Mouse (Mus musculus) 416B (cell line): ENCODE measurements at regions not wholly inside any gene's neighbourhood (a gene's known extent, or its start where the extent isn't known, plus 50 kb on each side); places are given as distances from the start of the nearest gene placed in this dataset.

Experiments used
- DNase-seq: peaks from one replicate; pipeline ENCODE4 v3.0.0; 2011; ENCODE audit warnings: low read depth

DNA sequence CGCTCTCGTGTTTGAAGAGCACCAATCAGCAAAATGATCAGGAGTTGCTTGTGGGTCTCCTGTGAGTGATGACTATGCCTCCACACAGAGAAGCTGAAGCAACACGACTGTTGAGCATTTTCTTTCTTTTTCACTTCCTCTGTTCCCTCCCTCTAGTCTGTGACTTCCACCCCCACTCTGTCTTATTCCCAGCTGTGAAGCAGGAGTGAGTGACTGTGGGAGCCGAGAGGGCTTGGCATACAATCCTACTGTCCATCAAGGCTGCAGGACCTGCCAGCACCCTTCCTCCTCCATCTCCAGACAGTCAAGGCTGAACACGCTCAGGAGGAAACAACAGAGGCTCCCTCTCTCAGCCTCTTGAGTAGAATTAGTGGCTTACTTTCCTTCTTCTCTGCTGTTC is 401.3 kb downstream of the Plcl1 start:
- no peak for DNase-seq

DNA sequence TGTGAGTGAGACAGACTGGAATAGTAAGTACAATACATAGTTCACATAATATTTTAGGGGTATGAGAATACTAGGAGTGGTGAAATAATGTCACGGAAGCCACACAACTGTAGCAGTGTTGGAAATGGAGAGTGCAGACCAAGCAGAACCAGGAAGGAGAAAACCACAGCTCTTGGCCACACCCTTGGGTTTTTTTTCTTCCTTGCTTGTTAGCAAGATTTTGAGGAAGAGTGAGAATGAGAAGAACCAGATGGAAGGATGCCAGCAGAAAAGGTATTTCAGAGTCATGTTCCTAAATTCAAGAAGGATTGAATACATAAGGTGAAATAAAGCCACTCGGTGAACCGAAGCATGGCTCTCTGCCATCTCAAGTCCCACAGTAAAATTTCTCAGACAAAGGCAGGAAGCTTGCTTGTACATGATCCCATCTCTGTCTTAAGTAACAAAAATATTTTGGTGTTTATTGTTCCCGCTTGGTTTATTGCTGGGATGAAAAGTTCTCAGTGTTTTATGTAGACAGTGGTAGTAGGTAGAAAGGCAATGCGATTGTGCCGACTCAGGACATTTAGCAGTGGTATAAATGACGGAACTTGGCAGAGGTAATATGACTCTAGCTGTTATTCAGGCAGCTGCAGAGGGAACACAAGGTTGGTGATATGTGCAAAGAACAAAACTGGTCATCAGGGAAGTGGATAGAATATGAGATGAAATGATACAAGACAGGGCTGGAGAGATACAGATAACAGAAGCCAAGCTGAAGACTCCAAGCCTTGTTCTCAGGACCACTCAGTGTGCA is 403.2 kb downstream of the Plcl1 start:
- DNase-seq = peak; percentile 86

DNA sequence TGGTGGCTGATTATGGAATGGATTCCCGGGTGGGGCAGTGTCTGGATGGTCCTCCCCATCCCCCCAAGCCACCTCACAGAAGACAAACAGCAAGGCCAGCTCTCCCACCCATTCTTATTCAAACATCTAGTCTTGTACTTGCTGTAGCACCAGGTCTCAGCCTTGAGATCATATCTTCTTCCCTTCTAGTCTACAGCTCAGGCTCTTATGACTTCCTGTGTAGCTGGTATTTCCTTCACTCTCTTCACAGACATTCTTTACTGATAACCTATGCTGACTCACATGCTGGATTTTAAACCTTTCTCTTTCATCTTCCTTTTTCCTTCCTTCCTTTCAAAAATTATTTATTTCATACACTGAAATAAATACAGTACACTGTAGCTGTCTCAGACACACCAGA is 406.8 kb downstream of the Plcl1 start:
- peak; percentile 72 for DNase-seq

DNA sequence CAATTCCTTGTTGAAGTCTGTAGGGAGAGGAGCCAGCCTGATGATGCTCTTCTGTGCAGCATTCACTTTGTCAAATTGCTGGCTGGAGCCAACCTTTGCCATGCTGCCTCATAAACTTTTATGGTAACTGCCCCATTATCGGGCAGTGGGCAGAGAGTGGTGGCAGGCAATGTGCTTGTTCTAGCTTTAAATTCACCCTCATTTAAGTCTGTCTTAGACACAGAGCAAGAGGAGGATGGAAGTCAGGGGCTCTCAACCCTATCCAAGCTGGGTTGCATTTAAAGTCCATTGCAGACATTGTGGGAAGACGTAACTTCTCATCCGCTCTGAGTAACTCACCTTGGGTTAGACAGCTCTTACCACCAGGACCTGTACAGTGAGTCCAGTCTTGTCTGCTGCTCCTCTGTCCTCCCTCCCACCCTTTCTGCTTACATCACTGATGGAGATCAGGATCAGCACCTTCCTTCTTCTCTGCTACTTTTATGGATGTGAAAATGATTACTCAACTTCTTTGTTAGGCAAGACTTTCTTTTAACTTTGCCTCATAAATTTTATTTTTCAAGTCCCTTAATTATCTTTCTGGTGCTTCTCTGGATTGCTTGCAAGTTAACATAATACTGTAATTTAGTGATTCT is 415.3 kb downstream of the Plcl1 start:
- no peak for DNase-seq

DNA sequence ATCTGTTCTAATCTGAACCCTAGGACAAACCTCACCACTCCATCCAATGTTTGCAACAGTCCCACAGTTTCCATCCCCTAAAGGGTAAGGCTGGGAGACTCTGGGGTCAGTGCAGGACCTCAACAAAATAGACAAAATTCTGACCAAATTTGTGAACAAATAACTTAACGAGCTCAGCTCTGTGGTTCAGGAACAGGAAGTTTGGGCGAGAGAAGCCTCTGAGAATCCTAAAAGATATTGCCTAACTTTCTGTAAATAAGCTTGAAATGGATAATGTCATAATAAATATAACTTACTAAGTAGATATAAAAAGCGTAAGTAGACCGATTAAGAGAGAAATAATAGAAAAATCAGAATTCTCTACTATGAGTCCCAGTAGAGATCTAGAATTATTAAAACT is 416.9 kb downstream of the Plcl1 start:
- peak; percentile 20 for DNase-seq

DNA sequence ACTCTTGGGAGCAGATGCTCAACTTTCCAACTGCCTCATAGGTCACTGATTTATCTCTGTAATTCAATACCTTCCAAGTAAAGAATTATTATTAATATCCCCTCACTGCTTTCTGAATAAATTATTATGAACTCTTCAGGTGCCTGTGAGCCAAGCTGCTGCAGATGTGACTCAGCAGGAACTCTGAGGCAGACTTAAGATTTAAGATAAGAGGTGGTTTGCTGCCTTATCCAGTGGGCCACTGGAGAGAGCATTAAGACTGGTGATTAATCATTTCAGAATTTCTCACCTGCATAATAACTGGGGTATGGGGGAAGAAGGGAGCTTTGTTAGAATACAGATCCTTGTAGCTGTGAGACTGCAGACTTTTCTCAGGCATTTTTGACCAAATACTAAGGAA is 421.5 kb downstream of the Plcl1 start:
- peak; percentile 52 for DNase-seq

DNA sequence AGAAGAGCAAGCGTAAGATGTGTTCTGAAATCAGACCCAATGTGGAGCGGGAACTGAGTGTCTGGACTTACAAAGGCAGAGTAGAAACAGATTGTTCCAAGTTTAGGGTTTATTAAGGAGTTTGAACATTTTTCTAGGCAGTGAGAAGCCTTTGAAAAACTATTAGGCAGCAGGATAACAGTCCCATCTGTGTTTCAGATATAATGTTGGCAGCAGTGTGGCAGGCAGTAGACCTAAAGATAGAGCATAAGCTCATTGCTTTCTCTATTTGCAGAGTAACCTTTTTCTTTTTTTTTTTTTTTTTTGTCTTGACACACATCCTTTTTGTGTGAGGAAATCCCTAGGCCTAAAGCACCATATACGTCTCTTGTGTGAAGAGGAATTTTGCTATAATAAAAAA is 429.6 kb downstream of the Plcl1 start:
- no peak for DNase-seq

DNA sequence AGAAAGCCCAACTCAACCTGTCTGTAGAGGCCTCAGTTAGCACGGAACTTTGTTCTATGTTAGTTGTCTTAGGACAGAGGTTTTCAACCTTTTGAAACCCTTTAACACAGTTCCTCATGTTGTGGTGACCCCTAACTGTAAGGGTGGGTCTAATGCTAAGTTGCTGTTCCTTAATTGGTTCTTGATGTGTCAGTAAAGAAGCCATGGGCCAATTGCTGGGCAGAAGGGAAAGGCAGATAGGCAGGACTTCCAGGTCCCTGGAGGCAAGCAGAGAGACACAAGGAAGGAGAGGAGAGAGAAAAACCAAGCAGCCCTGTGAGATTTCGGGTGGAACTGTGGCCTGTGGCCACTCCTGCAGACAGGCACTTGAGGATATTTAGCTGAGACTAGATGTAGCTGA is 431.0 kb downstream of the Plcl1 start:
- peak; percentile 36 for DNase-seq

DNA sequence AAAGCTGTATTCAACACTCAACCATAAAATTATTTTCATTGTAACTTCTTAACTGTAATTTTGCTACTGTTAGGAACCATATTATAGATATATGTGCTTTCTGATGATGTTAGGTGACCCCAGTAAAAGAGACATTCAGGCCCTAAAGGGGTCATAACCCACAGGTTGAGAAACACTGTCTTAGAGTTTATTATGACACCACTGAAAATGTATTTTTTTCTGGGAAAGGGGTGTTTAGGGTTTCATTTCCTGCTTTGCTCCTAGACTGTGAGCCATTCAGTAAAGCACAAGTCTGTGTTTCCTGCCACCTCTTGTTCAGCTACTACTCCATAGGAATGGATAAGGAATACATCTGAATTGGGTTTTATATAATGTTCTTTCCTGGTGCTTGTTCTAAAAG is 431.6 kb downstream of the Plcl1 start:
- no peak for DNase-seq

DNA sequence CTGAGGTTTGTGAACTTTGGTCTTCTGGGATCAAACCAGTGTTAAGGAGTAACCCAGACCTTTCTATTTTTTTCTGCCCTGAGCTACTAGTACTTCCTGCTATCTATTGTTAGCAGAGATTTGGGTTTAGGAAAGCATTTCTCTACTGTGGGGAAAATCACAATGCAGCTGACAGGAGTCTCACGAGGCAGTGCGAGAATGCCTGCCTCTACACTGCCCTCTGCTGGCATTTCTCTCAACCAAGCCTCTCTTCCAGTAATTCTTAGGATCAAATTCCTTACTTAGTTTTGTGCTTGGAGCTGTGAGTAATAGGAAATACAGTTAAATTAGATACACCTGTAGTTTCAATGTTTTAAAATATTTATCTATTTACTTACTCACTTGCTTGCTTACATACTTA is 432.4 kb downstream of the Plcl1 start:
- peak; percentile 49 for DNase-seq

DNA sequence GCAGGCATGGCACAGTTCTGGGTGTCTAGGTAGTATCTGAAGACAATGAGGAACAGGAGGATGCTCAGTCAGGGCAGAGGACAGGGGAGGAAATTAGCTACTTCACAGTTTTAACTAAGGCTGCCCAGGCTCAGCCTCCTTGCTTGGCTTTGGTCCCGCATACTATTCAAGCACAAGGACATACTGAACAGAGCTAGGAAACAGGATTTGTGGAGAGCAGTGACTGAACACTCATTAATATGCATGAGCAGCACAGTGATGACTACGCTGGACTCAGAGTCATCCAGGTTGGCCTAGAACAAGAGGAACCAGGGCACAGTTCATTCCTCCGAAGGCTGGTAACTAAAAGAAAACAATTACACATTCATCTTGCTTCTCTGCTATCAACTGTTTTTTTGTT is 443.1 kb downstream of the Plcl1 start:
- DNase-seq = no peak

DNA sequence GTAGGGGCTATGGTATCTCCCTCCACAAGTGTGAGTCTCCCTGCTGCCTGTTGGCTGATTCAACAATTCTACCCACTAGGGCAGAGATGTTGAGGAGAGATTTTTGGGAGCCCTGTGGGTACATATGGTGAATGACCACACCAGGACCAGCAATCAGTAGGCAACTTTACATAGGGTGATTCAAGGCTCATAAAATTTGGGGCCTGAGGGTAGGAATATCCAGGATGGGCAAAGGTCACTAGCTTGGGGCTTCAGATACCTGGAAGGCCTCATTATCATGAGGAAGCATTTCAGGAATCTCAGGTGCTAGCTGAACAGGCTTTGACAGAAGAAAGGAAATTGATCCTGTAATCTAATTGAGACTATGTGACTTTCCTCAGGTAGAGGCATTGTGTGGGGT is 446.6 kb downstream of the Plcl1 start:
- DNase-seq = no peak

DNA sequence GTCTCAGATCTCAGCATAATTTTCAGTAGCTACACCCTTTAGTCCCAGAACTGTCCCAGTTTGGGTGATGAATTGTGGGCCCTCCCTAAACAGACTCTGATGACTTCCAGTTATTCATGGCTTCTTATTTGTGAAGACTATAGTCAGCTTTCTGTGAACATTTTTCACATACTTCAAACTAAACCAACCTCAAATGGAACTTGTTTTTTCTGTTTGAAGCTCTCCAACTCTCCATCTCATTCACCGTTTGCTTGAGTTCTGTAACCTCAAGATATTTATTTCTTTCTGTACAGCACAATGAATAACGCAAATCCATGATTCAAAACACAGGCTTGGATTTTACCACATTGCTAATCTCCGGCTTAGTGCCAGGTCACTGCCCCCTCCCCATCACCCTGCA is 453.4 kb downstream of the Plcl1 start:
- DNase-seq = no peak

DNA sequence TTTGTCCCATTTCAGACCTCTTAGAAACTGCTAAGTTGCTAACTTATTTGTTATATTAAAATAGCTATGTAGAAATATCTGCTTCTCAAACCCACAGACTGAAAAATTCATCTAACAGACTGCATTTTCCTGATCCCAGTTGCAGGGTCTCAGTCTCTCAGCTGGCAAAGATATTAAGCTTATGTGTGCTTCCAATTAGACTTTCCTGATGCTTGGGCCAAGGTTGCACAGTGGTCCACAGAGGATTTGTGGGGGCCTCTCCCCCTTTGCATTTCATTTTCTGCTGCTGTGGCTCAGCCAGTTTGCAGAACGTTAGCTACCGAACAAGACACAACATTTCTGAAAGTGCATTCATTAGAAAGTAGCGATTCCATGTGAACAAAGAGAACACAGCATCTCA is 457.4 kb downstream of the Plcl1 start:
- no peak for DNase-seq

DNA sequence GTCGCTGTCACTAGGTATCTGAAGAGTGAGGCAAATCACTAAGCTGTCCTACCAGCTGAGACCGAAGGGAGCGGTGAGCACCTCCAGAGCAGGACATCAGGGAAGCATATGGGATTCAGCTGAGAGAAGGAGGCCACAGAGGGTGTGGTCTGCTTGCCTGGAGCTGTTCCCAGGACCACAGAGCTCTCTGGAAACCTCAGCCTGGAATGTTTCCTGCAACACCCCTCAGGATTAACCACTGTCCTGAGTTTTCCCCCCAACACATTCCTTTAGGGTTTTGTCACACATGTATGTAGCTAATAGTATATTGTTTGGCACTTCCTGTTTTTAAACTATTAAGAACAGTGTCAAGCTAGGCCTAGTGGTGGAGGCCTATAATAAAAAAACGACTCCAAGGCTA is 459.6 kb downstream of the Plcl1 start:
- DNase-seq = no peak

DNA sequence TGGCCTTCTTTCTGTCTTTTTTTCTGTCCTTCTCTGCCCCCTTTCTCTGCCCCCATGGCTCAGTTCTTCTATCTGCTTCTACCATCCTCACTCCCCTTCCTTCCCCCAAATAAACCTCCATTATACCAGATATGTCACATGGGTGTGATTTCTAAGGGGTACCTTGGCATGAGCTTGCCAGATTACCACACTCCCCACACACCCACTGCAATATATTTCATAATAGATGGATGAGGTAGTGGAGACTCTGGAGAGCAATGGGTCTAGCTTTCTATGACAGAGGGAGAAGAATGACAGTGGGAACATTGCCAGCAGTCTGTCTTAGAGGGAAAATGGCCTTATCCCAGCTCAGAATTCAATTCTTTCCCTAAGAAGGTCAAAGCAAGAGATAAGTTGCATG is 461.0 kb downstream of the Plcl1 start:
- DNase-seq = no peak

DNA sequence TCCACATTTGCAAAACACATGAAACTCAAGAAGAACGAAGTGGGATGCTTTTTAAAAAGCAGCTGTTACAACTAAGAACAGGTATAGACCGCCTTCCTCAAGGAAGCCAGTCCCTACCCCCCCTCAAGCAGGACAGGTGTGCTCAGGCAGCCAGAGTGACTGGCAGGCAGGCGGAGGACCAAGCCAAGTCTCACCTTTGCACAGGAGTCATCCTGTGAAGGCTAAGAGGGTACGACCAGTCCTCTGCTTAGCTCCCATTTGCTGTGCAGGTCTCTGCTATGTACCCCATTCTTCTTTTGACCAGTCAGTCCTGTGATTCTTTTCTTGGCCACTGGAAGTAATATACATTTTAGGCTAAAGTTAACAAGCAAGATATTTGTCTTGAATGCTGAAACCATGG is 467.9 kb downstream of the Plcl1 start:
- no peak for DNase-seq

DNA sequence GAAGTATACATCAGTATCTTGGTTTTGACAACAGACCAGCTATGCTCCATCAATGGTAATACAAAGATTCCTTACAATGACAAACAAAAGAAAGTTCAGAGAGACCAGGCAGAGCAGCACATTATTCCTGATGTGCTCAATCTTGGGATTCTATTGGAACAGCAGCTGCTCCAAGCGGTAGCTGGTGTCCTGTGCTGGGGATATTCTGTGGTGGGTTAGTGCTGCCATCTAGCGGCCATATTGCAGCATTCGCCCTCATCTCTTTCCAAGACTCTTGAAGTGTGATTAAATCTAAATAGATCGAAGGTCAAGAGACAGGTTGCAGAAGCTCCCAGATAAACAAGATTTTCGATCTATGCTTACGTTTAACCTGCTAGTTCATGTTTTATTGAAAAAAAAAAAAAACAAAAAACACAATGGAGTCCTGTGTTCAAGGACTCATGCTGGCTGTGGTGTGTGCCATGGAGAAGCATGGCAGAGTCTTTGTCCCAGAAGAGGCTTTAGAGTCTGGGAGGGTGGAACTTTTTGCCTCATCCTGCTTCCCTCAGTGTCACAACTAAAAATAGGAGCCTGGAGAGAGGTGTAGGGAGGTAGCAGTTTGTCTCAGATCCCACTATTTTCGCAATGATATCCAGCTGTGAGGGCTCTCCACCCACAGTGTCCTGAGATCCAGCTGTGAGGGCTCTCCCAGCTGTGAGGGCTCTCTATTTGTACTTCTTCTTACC is 468.6 kb downstream of the Plcl1 start:
- DNase-seq = peak; percentile 67

DNA sequence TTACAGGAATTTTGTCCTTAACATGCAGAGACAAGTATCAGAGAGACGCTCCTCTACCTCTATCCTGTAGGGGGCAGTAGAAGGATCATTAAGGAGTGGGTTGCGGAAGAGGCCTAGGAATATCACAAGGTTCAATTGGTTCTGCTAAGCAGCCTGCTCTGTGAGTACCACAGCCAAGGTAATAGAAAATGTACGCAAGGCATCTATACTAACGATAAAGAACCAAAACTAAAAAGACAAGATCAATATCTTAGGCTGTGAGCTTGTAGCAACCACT is 469.1 kb downstream of the Plcl1 start:
- peak; percentile 41 for DNase-seq

DNA sequence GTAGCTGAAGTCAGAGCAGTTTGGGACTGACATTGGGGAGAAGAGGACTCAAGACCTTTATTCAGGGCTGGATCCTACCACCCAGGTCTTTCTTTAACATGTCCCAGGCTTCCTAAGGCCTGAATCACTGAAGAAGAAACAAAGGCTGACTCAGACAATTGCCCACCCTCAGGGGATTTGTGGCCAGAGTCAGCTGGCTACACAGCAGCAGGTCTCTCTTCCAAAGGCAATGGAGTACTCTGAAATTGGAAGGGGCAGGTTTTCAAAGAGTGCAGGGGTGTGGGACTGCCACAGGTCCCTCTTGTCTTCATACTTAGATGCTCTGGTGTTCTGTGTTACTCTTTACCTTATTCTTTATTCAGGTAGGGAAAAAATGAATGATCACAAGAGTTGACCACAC is 478.9 kb downstream of the Plcl1 start:
- DNase-seq = no peak

DNA sequence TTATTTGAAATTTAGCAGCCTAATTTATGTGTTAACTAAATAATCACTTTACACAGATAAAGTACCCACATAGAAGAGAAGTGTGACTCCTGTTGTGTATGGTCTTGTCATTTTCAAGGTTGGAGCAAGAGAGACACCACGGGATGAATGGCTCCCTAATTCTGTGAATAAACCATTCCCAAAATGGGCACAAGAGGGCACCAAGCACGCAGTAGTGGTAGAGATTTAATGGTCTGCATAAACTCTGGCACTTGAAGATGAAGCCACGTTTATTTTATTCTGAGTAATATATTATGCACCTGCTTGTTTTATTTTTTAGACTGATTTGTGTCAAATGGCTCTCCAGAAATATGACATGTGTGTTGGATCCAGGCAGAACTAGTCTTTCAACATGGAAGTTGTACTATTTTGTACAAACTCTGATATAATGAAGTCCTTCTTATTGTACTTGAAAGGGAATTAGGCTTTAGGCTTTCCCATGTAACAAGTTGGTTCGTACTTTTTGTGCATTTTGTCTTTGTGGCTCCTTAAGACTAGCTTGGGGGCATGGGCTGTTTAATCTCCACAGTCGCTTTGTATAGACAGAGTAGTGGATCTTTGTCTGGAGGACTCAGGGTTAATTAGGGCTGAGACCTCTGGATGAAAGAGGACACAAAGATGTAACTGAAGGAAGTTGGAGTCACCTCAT is 480.8 kb downstream of the Plcl1 start:
- peak; percentile 59 for DNase-seq

DNA sequence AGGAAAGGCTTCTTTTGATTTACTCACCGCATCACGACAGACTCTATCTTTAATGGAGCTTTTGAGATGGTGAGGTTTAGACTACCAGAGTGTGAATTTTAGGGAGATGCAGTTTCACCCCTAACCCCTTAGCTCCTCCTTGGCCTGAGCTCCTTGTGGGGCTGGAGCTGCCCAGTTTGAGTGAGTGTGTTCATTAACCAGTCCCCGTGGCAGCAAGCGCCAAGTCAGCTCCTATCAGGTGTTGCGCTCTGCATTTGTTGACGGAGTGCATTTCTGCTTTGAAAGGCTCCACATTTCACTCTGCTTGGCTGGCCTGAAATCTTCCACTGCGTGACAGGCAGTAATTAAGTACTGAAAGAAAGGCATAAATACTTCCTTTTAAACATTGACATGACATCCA is 481.7 kb downstream of the Plcl1 start:
- DNase-seq = no peak
